11 mouse cellular contexts compared by ENCODE assay signal in the genomic region with DNA sequence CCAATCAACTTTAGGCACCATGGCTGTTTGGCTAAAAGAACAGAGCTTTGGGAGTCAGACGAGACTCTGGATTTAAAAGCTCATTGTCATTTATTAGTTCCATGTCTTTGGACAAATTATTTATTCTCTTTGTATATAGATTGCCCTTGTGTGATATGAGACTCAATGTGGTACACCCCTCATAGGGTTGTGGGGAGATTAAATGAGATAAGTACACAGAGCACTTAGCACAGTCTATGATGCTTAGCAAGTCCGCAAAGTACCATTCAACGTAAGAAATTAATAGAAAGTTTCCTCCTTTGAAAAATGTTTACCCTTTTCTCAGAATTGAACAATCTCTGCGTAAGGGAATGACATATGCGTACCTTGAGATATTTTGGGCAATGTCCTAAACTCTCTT. TPM values are rescaled to one million over a fixed set of nuclear protein-coding genes. Genes with fewer than 3 reads are reported as not detected.
DNase-seq lines count a peak whose midpoint lies in the region; ATAC-seq and TF ChIP-seq lines count a peak whose summit lies in the region.
"Had no signal": no experiment of that assay in that cellular context is flagged by ENCODE, and none has a peak within 500 bp of the region (broad histone marks: within the 10 kb centered on the region; RNA-seq: fewer than 3 reads in every experiment).

No protein-coding gene starts in this region.

- H3K27ac ChIP-seq in cerebellum, adult 2 months (ENCODE audit: insufficient read depth, low read length), result no peak overlapping the region
- no peak overlapping the region for H3K27ac ChIP-seq in lung, embryonic 14.5 days (ENCODE audit: low read depth)
- no peak overlapping the region for H3K27ac ChIP-seq in limb, embryonic 12.5 days
- no peak overlapping the region for H3K27ac ChIP-seq in stomach, embryonic 15.5 days

- H3K4me3 ChIP-seq in cerebellum, adult 2 months (replicated peaks; ENCODE audit: insufficient read depth, low read depth, low read length), result peak overlapping the region; percentile 78
- H3K4me3 ChIP-seq in lung, embryonic 14.5 days (ENCODE audit: low read depth, low read length), result peak overlapping the region; percentile 51
- H3K4me3 ChIP-seq in limb, embryonic 12.5 days (replicated peaks), result peak overlapping the region; percentile 56
- H3K4me3 ChIP-seq in stomach, embryonic 15.5 days (replicated peaks), result peak overlapping the region; percentile 53

- H3K4me1 ChIP-seq in cerebellum, adult 2 months (ENCODE audit: control insufficient read depth, insufficient read depth, low read length), result no peaks in the 10 kb centered on the region
- no peaks in the 10 kb centered on the region for H3K4me1 ChIP-seq in lung, embryonic 14.5 days (ENCODE audit: insufficient read depth)
- no peaks in the 10 kb centered on the region for H3K4me1 ChIP-seq in limb, embryonic 12.5 days (replicated peaks)
- no peaks in the 10 kb centered on the region for H3K4me1 ChIP-seq in stomach, embryonic 15.5 days

- no peak for DNase-seq in cerebellum, adult 2 months
- DNase-seq in cerebellum, adult 8-10 months, result no peak
- DNase-seq in lung, embryonic 14.5 days, result no peak
- no peak for DNase-seq in lung, postnatal 25 days (ENCODE audit: low spot score)
- DNase-seq in adrenal gland, postnatal 10 days, result no peak
- no peak for DNase-seq in urinary bladder, adult 18-20 months (ENCODE audit: low spot score in 2 of 2)

- no peaks in the 10 kb centered on the region for H3K27me3 ChIP-seq in cerebellum, adult 2 months (ENCODE audit: control insufficient read depth, insufficient read depth, low read length)
- H3K27me3 ChIP-seq in lung, embryonic 14.5 days (ENCODE audit: insufficient read depth, low read length), result peaks cover 9% of the 10 kb centered on the region
- H3K27me3 ChIP-seq in limb, embryonic 12.5 days, result peaks cover 37% of the 10 kb centered on the region
- peaks cover 12% of the 10 kb centered on the region; the same call in 1 of the 2 replicates for H3K27me3 ChIP-seq in stomach, embryonic 15.5 days (replicated peaks)

- WGBS in cerebellum, adult 2 months, result 33% methylated on average over 5 of the region's 5 CpGs
- WGBS in lung, embryonic 14.5 days, result 25% methylated on average over 5 of the region's 5 CpGs
- 53% methylated on average over 5 of the region's 5 CpGs for WGBS in limb, embryonic 12.5 days
- WGBS in stomach, embryonic 15.5 days, result 40% methylated on average over 5 of the region's 5 CpGs

- H3K36me3 ChIP-seq in lung, embryonic 14.5 days (ENCODE audit: insufficient read depth), result no peaks in the 10 kb centered on the region
- H3K36me3 ChIP-seq in limb, embryonic 12.5 days, result no peaks in the 10 kb centered on the region
- H3K36me3 ChIP-seq in stomach, embryonic 15.5 days, result no peaks in the 10 kb centered on the region

- TF ChIP-seq POLR2A in cerebellum, adult 2 months (IDR thresholded peaks at IDR 0.05; ENCODE audit: borderline replicate concordance, insufficient read depth, low read length), result no peak

- no peak for TF ChIP-seq CTCF in cerebellum, adult 2 months (IDR thresholded peaks at IDR 0.05; ENCODE audit: borderline replicate concordance, insufficient read depth, low read depth, low read length)
- TF ChIP-seq CTCF in lung, embryonic 14.5 days (IDR thresholded peaks at IDR 0.05; ENCODE audit: low read depth), result no peak

- no peak overlapping the region for H3K9ac ChIP-seq in lung, embryonic 14.5 days
- H3K9ac ChIP-seq in limb, embryonic 12.5 days (replicated peaks), result no peak overlapping the region
- no peak overlapping the region for H3K9ac ChIP-seq in stomach, embryonic 15.5 days

- no peaks in the 10 kb centered on the region for H3K9me3 ChIP-seq in lung, embryonic 14.5 days (ENCODE audit: low read depth, low read length)
- H3K9me3 ChIP-seq in limb, embryonic 12.5 days, result no peaks in the 10 kb centered on the region
- H3K9me3 ChIP-seq in stomach, embryonic 15.5 days, result no peaks in the 10 kb centered on the region

- peak overlapping the region; percentile 53 for H3K4me2 ChIP-seq in lung, embryonic 14.5 days
- peak overlapping the region; percentile 56 for H3K4me2 ChIP-seq in limb, embryonic 12.5 days
- peak overlapping the region; percentile 53 for H3K4me2 ChIP-seq in stomach, embryonic 15.5 days

- peak; percentile 53; the same call in 1 of the 2 replicates for ATAC-seq in lung, embryonic 14.5 days (ENCODE audit: insufficient read depth)
- ATAC-seq in limb, embryonic 12.5 days (ENCODE audit: insufficient number of reproducible peaks, insufficient read depth, low FRiP score, low TSS enrichment, low read depth), result no peak
- ATAC-seq in stomach, embryonic 15.5 days (ENCODE audit: insufficient read depth, low FRiP score, low read depth), result no peak

RNA-seq across cellular contexts. Expression of a gene that starts 0.5 kb away (rescaled TPM):
- polyA plus RNA-seq in cerebellum, adult 2 months (2012; rRNA removed), result 12.0 and 13.0 TPM in 2 replicates
- 3.0 and 3.3 TPM in 2 replicates for polyA plus RNA-seq in lung, embryonic 14.5 days (2014; fragmentation: Nextera tagmentation; extraction: Ambion mirVana)
- polyA plus RNA-seq in limb, embryonic 12.5 days (2016; fragmentation: Nextera tagmentation; extraction: Ambion mirVana), result 3.8 and 4.5 TPM in 2 replicates
- polyA plus RNA-seq in stomach, embryonic 15.5 days (2015; fragmentation: Nextera tagmentation; extraction: Ambion mirVana), result 3.2 and 3.6 TPM in 2 replicates
- 1 to 10 TPM; 4.1 to 4.2 TPM for total RNA-seq in adrenal gland, postnatal 10 days (2021)

RNA-seq across cellular contexts. Expression of a gene that starts 34.6 kb away (rescaled TPM):
- not detected in 2 replicates for polyA plus RNA-seq in cerebellum, adult 2 months (2012; rRNA removed)
- polyA plus RNA-seq in lung, embryonic 14.5 days (2014; fragmentation: Nextera tagmentation; extraction: Ambion mirVana), result not detected in 2 replicates
- polyA plus RNA-seq in limb, embryonic 12.5 days (2016; fragmentation: Nextera tagmentation; extraction: Ambion mirVana), result not detected in 2 replicates
- 0.06 TPM in 1 of 2 replicates, not detected in the other for polyA plus RNA-seq in stomach, embryonic 15.5 days (2015; fragmentation: Nextera tagmentation; extraction: Ambion mirVana)
- not detected for total RNA-seq in adrenal gland, postnatal 10 days (2021)
- total RNA-seq: layer of hippocampus, adult 18-20 months; neutrophil, adult 5-6 weeks had no signal
- polyA plus RNA-seq: thymus, postnatal 0 days had no signal

RNA-seq across cellular contexts. Expression of a gene that starts 58.5 kb away (rescaled TPM):
- polyA plus RNA-seq in cerebellum, adult 2 months (2012; rRNA removed), result 0.38 TPM in 2 replicates
- 0.32 and 0.64 TPM in 2 replicates for polyA plus RNA-seq in lung, embryonic 14.5 days (2014; fragmentation: Nextera tagmentation; extraction: Ambion mirVana)
- 0.73 and 0.79 TPM in 2 replicates for polyA plus RNA-seq in limb, embryonic 12.5 days (2016; fragmentation: Nextera tagmentation; extraction: Ambion mirVana)
- polyA plus RNA-seq in stomach, embryonic 15.5 days (2015; fragmentation: Nextera tagmentation; extraction: Ambion mirVana), result 0.17 and 0.34 TPM in 2 replicates
- under 1 TPM in 1 of 2 experiments, not detected in 1; 0.64 TPM for total RNA-seq in adrenal gland, postnatal 10 days (2021)
- total RNA-seq: layer of hippocampus, adult 18-20 months; neutrophil, adult 5-6 weeks had no signal
